Comparison of ENCODE assay signal across 16 mouse cellular contexts in the genomic region with DNA sequence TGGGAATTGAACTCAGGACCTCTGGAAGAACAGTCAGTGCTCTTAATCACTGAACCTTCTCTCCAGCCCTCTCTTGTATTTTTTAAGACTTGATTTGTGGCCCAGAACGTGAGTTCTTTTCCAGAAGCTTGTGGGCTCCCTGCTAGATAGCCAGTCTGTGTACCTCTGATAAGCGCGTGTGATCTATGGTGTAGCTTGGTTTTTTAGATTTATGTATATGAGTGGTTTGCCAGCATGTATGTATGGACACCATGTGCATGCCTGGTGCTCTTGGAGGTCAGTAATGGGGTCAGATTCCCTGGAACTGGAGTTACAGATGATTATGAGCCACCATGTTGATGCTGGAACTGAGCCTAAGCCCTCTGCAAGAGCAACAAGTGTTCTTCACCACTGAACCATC.
"Had no signal": no experiment of that assay in that cellular context is flagged by ENCODE, and none has a peak within 500 bp of the region (broad histone marks: within the 10 kb centered on the region; RNA-seq: fewer than 3 reads in every experiment).

No protein-coding gene starts in this region.

- DNase-seq: kidney, adult 2 months; kidney, postnatal 36 days; left cerebral cortex, postnatal 4 days; lung, adult 18-20 months; lung, postnatal 10 days; lung, postnatal 4 days; midbrain, embryonic 14.5 days; thymus, adult 18-20 months; thymus, postnatal 36 days had no signal

- H3K4me3 ChIP-seq: limb, embryonic 12.5 days; limb, embryonic 15.5 days; lung, embryonic 15.5 days; megakaryocyte, embryonic 14.5 days had no signal

- H3K27me3 ChIP-seq: limb, embryonic 12.5 days; limb, embryonic 15.5 days; lung, embryonic 15.5 days; megakaryocyte, embryonic 14.5 days had no signal

- H3K9ac ChIP-seq: limb, embryonic 12.5 days; limb, embryonic 15.5 days; liver, embryonic 14.5 days; lung, embryonic 15.5 days had no signal

- H3K9me3 ChIP-seq: limb, embryonic 12.5 days; limb, embryonic 15.5 days; lung, embryonic 15.5 days; megakaryocyte, embryonic 14.5 days had no signal

- H3K4me1 ChIP-seq: limb, embryonic 12.5 days; limb, embryonic 15.5 days; lung, embryonic 15.5 days had no signal

- H3K27ac ChIP-seq: kidney, postnatal 0 days; limb, embryonic 12.5 days; limb, embryonic 15.5 days; liver, embryonic 14.5 days; lung, embryonic 15.5 days had no signal

- H3K4me2 ChIP-seq: limb, embryonic 12.5 days; limb, embryonic 15.5 days; lung, embryonic 15.5 days; midbrain, embryonic 11.5 days had no signal
